Mouse (Mus musculus): ENCODE results near the gene Akt2.

The Akt2 gene

DNA sequence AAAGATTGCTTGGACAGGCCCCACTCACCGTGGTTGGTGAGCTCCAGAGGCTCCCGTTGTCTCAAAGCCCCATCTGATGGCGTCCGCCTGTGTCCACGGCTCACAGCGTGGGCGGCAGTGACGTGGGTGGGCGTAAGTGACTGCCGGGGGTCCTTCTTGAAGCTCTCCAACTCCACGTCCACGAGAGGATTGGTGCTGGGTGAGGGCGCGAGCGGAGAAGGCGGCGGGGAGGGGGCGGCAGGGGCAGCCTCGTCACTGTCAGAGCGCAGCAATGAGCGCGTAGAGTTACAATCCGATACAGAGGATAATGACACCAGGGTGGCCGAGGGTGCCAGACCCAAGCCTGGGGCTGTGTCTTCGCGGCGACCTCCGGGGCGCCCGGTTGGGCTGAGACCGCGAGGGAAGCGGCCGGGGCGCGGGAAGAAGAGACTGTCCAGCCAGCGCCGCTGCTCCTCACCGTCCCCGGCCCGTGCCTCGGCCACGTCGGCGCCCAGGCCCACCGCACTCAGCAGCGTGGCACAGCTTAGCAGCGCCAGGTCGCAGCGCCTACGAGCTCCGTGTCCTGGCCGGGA lies 66.6 kb downstream of the Akt2 start:
- no peak for DNase-seq (ENCODE audit: extremely low spot score, low spot score)

DNA sequence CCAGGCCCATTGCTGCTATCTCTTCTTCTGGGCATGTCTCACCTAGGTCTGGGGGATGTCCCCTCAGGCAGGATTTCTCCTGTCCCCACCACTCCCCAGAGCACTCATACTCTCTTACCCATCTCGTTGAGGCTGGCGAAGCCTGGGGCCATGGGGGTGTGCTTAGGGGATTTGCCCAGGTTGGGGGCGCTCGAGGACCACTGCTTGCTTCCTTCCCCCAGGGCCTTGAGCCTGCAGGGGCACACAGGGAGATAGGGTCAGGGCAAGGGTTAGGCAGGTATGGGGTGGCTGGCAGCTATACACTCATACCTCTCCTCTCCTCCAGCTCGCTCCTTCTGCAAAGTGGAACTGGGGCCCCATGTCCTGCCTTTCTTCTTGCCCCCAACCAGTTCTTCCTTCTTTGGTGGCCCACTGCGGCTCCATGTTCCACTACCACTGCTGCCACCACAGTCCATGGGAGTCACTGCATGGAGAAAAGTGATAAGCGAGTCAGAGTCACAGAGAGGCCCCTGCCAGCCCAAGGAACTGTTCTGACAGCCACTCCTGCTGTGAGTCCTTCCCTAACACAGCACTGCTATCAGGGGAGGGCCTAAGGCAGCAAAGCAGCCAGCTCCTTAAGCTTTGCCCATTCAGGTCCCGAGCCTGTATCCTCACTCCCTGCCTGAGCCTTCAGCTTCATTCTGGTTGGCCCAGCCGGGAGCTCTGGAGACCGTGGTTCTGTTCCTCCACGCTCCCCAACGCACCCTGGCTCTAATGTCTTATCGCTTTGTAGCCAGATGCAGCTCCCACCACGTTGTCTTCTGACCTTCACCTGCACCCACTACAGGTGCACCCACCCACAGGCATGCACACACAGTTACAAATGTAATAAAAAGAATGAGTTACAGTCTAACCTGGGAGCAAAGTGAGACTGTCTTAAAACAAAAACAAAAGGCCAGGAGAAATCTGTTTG lies 67.6 kb downstream of the Akt2 start:
- no peak for DNase-seq (ENCODE audit: extremely low spot score, low spot score)

DNA sequence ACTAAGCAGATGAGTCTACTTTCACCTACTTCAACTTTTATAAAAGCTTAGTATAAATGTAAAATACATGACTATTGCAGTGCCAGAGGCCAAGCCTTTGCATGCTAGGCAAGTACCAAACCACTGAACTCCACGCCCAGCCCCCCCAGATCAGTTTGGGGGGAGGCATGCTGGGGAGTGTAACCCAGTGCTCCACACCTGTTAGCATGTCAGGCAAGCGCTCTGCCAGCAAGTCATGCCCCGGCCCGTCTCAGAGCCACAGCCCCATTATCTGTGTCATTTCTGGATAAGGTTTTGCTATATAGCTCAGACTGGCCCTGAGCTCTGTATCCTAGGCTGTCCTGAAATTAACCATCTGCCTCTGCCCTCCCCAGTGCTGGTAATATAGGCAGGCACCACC lies 70.7 kb downstream of the Akt2 start:
- DNase-seq (ENCODE audit: extremely low spot score, low spot score) = no peak

DNA sequence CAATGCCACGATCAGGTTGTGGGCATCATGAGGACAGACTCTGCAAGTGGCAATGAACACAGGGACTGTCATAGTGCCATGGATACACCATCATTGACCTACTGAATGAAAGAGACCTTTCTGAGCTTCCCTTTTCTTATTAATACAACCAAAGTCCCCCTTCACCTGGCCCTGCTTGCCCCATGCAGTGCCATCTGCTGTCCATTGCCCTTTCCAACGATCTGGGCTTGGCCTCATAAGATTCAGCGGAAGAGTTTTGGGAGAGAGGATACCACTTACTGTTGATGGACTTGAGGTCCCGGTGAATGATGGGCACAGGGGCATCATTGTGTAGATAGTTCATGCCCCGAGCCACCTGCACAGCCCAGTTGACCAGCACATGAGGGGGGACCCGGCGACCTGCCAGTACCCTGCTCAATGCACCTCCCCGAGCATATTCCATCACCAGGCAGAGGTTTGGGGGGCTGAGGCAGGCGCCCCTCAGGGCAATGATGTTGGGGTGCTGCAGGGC lies 81.8 kb downstream of the Akt2 start:
- peak; percentile 27 for DNase-seq (ENCODE audit: extremely low spot score, low spot score)

DNA sequence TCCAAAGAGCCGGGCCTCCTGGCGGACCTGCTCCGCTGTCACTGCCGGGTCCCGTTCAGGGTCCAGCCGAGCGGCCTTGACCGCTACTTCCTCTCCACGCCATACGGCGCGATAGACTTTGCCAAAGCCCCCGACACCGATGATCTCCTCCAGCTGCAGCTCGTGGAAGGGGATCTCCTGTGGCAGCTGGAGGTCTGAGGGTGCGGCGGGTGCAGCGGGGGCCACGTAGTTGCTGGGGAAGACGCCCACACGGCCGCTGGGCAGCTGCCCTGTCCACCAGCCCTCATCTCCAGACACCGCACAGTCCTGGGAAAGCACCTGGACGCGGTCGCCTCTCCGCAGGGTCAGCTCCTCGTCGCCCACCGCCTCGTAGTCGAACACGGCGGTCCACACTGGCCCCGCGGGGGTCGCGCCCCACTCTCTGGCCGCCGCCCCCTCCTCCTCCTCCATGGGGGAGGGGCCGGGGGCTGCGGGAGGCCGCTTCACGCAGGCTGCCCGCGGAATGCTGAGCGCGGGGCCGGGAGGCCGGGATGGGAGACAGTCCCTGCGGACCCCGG lies 82.3 kb downstream of the Akt2 start:
- peak; percentile 50 for DNase-seq (ENCODE audit: extremely low spot score, low spot score)

DNA sequence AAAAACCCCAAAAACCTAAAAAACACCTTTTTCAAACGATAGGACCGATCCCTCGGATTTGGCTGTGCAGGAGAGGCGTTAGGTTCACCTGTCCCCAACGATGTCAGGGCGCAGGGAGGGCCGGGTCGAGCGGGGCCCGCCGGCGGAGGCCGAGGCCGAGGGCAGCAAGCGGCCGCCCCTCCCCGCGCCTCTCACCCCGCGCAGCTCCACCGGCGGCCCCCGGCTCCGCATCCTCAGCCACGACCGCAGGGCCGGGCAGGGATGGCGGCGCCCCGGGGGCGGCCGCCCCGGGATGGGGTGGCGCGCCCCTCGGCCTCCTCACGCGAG lies 82.8 kb downstream of the Akt2 start:
- DNase-seq (ENCODE audit: extremely low spot score, low spot score) = no peak

DNA sequence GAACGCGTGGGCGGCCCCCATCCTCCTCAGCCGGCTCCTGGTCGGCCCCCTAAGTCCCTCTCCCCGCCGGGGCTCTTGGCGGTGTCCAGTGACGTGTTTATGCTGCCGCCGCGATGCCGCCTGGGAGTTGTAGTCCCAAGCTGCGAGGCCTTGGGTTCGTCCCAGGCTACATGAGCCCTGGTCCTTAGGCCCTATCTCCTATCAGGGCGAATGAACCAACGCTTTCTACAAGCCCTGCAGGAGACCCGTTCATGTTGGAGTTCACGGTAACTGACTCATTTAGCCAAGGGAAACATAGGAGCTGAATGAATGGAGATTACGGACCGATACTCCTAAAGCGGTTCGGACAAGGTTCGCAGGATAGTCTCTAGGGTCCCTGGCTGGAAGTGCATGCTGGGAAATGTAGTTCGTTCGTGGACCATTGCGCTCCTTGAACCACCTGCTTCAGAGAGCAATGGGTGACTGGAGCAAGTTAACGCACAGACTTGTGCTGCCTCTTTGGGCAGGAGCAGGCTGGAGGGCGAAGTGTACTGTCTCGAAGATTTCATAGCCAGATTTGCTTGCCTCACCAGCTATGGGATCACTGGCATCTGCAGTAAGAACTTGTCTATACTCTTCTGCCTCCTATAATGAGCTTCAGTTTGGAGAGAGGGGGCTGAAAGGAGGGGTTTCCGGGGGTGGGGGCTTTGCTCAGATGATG lies 83.3 kb downstream of the Akt2 start, which contains the start of gene Map3k10:
TSS of gene Map3k10 (minus strand) at position 77 of the 700 bp plus-strand sequence.
- peak; percentile 97 for DNase-seq (ENCODE audit: extremely low spot score, low spot score)

DNA sequence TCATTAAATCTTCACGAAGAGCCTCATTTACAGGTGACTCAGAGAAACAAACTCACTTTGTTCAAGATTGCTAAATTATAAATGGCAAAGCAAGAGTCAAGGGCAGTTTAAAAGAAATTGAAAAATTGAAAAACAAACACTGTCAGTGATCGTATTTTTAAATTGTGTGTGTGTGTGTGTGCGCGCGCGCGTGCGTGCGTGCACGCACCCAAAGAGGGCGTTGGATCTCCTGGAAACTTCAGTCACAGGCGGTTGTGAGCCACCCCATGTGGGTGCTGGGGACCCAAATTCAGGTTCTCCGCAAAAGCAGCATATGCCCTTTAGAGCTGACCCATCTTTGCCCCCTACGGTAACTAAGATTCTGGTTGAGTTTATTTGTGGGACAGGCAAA lies 83.9 kb downstream of the Akt2 start:
- DNase-seq (ENCODE audit: extremely low spot score, low spot score) = no peak

DNA sequence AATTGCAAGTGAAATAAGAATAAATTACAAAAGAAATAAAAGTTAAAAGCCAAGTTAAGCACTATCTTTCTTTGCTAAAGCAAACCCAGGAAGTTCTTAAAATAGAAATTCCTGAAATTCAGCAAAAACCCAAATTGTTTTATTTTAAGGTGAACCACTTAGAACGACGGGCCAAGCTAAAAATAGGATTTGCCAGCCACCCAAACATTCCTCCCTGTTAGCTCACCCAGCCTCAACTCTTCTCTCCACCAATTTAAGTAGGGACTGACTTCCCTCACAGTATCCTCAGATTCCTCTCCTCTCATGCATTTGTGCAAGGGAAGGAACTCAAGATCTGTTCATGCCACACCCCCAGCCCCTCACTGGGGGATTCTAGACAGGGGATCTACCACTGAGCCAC lies 91.9 kb downstream of the Akt2 start:
- no peak for DNase-seq (ENCODE audit: extremely low spot score, low spot score)

DNA sequence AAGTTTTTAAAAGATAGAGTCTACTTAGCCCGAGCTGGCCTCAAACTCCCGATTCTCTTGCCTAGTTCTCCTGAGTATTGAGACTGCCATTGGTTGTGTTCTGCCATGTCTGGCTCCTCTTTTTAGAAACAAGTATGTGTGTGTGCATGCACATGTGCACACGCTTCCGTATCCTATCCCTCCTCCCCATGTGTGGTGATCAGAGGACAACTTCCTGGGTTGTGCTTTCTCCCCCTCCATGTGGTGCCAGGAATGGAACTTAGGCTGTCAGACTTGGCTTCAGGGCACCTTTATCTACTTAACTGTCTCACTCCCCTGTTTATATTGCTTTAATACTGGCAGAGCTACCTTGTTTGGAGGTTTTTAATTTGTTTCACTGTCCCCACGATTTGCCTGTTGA lies 93.9 kb downstream of the Akt2 start:
- DNase-seq (ENCODE audit: extremely low spot score, low spot score) = no peak

DNA sequence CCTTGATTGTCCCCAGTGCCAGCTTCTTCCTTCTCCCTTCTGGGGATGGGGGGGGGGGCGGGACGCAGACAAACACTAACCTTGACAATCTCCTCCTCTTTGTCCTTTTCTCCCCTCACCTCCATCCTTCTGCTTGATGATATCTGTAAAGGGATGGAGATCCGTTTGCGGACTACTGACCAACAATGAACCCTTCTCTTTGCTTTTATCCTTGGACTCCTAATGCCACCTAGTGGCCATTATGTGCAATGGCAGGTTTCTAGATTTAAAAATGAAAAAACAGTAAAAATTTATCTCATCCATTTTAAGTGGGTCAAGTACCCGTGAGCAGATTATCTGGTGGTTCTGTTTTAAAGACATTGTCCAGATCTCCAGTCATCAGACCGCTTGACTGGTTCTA lies 94.3 kb downstream of the Akt2 start:
- peak; percentile 42 for DNase-seq (ENCODE audit: extremely low spot score, low spot score)

DNA sequence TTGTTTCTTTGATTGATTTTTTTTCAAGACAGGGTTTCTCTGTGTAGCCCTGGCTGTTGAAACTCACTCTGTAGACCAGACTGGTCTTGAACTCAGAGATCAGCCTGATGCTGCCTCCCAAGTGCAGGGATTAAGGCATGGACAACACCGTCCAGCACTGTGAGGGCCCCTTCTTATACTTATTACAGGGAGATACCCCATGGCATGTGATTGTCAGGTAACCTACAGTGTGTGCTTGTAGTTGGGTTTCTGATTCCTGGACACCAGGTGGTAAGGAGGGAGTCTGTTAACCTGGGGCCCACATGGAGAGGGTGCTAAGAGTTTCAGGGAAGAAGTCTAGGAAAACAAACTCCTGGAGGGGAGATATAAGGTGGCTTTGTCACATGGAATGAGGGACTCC lies 95.7 kb downstream of the Akt2 start:
- no peak for DNase-seq (ENCODE audit: extremely low spot score, low spot score)

DNA sequence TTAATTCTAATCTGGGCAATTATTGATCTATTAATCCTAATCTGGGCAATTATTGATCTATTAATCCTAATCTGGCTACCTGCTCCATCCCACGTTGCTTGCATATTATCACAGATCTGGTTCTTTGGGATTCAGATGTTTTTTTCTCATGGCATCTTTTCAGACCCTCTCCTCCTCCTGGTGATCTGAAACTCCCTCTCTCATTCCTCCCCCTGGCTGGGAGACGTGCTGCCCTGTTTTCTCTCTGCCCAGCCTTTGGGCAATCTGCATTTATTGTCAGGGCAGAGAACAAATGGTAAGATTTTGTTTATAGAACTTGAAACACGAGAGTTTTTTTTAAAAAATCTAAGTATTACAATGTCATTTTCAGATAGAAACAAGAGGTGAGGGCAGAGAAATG lies 96.5 kb downstream of the Akt2 start:
- DNase-seq (ENCODE audit: extremely low spot score, low spot score) = no peak

DNA sequence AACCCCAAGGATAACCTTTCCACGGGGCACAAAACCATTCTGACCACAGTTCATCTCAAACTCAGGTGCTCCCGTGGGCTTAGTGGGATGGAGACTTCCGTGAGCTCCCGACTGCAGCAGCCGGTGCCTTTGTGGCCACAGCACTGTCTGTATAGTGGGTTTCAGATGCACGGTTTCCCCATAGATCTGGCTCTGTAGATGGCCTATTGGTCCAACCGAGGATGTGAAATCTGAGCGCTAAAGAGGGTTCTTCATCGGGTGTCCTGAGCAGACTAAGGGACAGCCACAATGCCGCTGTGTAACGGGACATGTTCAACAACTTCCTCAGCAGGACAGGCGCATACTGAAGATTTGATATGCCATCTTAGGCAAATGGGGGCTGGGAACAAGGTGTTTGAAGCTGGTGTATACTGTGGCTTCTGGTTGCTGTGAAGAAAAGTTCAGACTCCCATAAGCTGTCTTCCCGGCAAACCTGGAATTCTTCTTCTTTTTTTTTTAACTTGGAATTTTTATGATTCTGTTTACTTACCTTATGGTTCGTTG lies 97.0 kb downstream of the Akt2 start:
- DNase-seq (ENCODE audit: extremely low spot score, low spot score) = peak; percentile 30

DNA sequence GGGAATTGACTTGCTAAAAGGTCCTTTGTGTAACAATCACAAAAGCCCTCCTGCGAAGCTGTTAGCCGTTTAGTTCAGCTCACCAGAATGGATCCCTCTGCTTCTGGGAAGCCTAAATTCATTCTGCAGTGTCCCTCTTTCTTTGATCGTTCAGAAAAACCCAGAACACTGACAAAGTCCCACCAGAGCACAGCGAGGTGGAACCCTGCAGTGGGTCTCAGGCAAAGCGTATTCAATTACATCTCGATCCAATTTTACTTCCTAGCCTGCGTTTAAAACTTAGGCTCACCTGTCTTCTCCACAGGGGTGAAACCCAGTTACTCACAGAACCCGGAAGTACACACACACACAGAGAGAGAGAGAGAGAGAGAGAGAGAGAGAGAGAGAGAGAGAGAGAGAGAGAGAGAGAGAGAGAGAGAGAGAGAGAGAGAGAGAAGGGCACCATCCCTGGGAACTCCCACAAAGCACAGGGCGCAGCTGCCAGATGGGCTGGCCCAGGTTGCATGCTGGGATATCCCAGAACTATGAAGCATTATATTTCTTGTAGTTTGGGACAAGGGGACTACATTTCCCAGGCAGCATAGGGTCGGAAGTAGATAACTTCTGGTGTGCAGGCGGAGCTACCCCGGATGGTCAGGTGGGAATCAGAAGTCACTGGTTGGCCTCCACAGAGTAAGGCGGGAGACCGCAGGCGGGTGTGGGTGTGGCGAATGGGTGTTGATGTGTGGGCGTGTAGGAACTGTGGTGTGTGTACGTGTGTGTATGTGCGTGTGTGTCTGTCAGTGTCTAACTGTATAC lies 97.7 kb downstream of the Akt2 start, which contains the start of gene Zfp607b:
TSS of gene Zfp607b (plus strand) at position 526 of the 798 bp plus-strand sequence.
- peak; percentile 85 for DNase-seq (ENCODE audit: extremely low spot score, low spot score)
